Mouse (Mus musculus) liver, embryonic 14.5 days (tissue): ENCODE results near the gene Agtpbp1.

Experiments
- CTCF ChIP-seq: IDR thresholded peaks from 2 replicates; pipeline ENCODE4 v1.5.1; 2016; ENCODE audit warnings: antibody characterized with exemption, low read depth, control low read depth
- EP300 ChIP-seq: IDR thresholded peaks from 2 replicates; pipeline ENCODE4 v1.6.1; 2016; ENCODE audit warnings: antibody characterized with exemption, low read depth

DNA sequence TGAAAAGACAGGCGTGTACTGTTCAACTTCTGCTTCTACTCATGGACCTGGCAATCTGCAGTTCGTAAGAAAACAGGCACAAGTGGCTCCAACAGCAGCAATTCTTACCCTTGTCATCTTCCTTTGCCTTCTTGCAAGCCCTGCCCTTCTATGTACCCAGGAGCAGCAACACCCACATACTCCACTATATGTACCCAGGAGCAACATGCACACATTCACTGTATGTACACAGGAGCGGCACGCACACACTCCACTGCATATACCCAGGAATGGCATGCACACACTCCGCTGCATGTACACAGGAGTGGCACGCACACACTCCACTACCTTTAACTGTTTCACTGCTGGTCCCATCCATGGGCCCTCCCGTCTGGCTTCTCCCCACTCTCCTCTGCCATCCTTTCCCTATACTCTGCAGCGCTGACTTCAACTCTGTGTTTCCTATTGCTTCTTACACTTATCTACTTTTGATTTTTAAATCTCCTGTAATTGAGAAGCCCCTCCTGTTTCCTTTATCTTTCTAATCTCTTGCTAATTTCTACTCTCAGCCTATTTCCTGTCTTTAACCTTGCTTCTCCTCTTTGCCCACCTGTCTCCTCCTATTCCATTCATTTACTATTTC, 116.7 kb downstream of the Agtpbp1 start:
- TF ChIP-seq CTCF, result no peak
- TF ChIP-seq EP300, result no peak
